Mouse (Mus musculus): ENCODE results near the gene Hist4h4.
"Not testable (repeated sequence)": the region's sequence is repeated elsewhere in the genome, so short reads cannot be mapped to it uniquely, and the experiment has no call there.

Gene Hist4h4

DNA sequence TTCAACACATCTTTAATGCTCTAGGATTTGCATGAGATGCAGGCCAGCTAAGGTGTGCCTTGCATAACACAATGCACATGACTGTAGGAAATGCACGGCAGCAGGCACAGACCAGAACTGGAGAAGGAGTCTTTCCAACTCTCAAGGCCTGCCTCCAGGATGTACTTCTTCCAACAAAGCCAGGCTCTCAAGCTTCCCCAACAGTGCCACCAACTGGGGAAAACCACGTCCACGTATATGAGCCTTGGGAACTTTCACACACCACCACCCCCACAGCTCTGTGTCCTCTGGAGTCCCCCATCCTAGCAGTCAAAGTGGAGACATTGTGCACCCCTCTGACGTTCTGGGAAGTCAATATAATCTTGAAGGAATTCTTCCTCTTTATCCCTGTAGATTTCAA lies 8.9 kb upstream of the Hist4h4 start:
- DNase-seq: peak; percentile 41

DNA sequence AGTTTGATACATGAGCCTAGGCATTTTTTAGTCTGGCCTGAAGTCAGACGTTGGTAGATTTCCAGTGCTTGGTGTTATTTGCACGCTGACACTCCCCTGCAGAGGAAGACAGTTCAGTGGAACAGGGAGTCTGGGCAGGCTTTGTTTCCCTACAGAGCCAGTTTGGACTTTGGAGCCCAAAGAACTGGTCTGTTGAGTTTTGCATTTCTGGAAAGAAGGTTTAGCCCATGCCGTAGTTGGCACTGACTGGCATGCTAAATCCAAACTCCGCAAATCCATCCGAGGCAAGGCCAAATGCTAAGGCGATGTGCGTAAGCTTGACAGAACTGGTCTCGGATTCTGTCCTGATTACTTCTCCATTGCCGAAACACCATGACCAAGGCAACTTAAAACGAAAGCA lies 7.0 kb upstream of the Hist4h4 start:
- DNase-seq: no peak

DNA sequence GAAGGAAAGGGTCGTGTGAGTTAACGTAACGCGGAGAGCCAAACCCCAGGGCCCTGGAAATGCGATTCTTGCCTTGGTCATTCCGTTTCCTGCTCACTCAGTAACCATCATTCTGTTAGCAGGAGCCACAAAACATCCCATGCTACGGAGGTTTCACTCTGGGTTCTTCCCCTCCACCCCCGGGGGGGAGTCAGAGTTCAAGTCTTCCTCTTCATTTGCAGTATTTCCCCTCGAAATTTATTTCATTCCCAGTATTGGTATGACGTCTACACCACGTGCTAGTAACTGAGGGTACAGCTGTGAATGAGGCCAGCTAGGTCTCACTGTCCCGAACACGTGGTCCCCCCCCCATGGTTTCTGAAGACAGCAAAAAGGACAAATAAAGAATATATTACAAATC lies 5.5 kb upstream of the Hist4h4 start:
- no peak for DNase-seq

DNA sequence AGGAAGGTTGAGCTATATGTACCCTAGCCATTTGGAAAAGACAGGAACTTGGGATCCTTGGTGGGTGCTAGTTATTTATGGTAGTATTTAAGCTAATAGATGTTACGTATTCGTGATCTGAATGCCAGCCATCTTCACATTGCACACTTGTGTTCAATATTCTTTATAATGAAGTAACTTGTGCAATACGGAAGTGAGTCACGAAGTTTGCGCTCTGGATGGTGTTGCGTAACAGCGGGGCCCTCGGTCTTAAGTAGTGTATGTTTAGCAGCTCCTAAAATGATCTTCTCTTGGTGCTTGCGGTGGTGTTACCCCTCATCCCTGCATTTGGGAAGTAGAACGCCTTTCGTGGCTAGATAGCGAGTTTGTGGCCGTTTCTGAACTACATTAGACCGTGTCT lies 4.9 kb upstream of the Hist4h4 start:
- DNase-seq: peak; percentile 45

DNA sequence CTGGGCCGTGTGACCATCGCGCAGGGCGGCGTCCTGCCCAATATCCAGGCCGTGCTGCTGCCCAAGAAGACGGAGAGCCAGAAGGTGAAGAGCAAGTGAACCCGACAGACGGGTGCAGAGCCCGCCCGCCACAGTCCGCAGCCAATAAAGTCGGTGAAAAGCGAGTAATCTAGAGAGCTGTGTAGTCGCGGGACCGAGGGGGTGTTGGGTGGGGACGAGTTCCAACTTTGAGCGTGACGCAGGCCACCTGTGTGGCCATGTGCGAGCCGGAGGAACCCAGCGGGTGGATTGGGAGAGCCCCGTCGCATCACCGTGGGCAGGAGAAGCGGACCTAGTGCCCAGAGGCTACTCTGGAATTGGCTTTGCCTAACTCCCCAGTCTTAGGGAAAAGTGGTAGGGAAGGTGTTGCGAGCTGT lies 4.4 kb upstream of the Hist4h4 start:
- DNase-seq: peak; percentile 59

DNA sequence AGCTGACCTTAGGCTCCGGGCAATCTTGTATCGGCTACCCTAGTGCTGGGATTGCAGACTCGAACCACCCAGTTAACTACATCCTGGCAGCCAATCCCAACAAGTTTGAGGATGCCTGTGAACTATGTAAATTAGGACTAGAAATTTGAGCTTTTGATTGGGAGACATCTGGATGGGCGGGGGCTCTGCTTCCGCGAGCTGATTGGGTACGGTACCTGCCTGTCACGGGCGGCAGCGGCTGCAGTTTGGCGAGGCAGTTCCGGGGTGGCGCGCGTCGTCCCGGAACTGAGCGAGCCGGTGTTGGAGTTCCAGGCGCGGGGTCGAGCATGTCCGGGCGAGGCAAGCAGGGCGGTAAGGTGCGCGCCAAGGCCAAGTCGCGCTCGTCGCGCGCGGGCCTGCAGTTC lies 3.8 kb upstream of the Hist4h4 start, which contains the start of gene H2afj:
TSS of gene H2afj (plus strand) at position 231 of the 404 bp plus-strand sequence.
- DNase-seq: peak; percentile 99

DNA sequence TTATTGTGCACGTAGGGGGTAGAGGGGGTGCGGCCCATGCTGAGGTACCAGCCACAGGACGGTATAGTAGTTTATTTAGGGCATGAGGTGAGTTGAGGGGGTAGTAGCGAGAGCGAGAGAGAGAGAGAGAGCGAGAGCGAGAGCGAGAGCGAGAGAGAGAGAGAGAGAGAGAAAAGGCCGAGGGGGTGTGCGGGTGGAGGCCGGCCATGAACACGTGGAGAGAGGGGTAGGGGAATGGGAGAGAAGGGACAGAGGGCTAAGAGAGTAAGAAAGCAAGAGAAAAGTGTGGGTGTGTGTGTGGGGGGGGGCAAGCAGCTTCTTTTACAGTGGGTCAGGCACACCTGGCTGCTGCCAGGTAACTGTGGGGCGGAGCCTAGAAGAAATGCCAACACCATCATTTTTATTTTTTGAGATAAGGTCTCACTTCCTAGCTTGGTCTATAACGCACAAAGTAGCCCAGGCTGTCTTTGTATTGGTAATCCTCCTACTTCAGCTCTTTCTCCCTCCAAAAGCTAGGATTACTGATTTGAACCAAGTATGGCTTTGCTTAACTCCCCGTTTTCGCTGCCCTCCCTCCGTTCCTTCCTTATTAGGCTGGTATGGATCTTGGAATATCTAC lies 3.3 kb upstream of the Hist4h4 start:
- no peak for DNase-seq

DNA sequence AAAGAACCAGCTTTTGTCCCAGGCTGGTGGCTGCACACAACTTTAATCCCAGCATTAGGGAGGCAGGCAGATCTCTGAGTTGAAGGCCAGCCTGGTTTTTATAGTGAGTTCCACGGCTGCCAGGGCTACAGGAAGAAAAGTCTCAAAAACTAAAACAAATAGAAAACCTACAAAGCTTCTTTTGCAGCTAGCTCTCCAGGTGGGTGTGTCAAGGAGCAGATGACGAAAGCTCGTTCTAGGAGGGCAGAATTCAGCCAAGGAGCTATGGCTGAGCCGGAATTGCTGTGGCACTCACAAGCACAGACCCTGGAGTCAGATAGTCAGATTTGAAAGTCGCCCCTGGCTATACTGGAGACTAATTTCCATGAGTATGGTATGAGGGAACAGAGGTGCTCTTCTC lies 2.6 kb upstream of the Hist4h4 start:
- DNase-seq: no peak

DNA sequence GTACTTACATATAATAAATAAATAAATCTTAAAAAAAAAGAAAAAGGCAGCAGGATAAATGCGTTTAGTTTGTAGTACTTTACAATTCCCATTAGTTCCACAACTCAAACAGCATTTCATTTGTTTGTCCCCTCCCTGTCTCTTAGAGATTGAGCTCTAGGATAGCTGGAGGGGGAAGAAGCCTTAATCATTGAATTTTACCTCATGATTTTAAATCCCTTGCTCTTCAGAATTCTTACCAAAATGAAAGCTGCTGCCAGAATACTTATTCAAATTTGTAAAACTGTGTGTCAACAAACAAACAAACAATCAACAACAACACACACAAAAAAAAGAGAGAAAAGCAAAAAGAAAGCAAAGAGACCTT lies 1.2 kb upstream of the Hist4h4 start:
- DNase-seq: no peak

DNA sequence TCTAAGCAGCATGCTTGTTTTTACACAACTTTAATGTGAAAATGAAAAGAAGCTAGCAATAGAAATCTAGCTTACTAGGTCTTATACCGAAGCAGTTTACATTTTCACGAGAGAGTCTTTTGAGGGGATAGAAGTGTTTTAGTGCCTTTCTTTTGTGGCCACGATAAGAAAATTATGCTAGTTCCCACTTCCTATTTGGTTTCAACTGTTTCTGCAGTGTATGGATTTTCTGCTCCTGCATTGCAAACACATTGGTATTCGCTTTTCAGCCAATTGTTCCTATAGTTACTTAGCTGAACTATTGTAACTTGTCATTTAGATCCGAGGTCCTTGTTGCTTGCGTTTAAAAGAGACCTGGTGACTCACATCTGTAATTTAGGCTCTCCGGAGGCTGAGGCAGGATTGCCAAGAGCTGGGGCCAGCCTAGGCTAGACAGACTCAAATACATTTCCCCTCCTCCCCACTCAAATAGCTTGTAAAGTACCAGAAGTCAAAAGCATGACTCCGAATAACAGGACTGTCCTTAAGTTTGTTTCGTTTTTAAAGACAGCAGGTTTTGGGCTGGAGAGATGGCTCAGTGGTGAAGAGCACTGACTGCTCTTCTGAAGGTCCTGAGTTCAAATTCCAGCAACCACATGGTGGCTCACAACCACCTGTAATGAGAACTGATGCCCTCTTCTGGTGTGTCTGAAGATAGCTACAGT lies 642 bp upstream of the Hist4h4 start:
- DNase-seq: no peak

DNA sequence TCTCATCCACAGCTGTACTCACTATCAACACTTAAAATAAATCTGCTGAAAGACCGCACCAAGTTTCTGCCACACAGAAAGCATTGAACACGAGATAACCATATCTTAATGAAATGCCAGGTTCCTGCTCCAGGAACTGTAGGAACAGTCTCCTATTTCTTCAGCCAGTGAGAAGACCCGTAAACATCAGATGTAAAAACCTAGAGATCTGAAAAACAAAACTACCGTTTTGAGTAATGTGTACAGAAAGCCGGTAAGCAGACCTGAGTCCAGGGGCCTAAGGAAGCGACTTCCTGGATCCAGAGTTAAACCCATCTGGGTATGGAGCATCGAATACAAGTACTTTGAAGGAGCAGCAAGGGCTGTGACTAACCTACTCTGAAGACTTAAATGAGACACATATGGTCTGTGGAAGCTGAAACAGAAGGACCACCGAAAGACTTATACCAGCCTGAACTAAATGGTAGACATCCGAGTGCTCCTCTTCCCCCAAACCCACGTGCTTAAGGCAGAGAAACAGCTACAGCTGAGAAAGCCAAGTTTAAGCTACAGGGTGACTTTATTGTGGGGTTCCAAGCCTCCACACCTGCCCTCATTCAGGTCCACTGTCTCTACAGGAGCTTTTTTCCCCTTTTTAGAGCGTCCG lies 999 bp downstream of the Hist4h4 start:
- no peak for DNase-seq

DNA sequence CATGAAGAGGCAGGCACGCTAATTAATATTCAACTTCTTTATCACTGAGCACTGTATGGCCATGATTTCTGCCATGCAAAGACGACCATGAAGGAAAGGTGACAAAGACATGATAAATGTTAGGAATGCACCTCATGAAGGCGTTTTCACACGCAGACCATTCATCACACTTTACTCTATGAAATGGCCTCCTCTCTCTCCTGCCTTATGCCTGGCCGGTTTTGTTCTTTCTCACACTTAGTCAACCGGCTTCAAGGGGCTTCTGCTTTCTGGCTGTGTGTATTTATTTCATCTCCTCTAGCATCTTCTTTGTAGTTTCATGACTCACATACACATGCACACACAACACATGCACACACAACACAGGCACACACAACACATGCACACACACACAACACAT lies 2.9 kb downstream of the Hist4h4 start:
- DNase-seq: no peak

DNA sequence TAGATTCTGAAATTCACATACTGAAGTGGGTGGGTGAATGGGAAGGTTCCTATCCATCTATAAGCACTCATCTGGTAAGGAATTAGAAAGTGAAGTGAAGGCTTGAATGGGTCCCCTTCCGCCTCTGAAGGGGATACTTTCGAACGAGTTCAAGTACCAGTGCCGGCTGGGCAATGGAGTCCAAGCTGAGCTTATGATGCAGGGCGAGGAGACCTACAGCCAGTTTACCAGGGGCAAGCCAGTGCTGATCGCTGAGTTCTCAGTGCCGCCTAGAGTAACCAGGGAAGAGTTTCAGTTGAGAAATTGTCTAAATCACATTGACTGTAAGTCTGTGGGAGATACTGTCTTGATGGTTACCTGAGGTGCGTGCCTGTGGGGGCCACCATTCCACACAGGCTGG lies 3.5 kb downstream of the Hist4h4 start:
- no peak for DNase-seq

DNA sequence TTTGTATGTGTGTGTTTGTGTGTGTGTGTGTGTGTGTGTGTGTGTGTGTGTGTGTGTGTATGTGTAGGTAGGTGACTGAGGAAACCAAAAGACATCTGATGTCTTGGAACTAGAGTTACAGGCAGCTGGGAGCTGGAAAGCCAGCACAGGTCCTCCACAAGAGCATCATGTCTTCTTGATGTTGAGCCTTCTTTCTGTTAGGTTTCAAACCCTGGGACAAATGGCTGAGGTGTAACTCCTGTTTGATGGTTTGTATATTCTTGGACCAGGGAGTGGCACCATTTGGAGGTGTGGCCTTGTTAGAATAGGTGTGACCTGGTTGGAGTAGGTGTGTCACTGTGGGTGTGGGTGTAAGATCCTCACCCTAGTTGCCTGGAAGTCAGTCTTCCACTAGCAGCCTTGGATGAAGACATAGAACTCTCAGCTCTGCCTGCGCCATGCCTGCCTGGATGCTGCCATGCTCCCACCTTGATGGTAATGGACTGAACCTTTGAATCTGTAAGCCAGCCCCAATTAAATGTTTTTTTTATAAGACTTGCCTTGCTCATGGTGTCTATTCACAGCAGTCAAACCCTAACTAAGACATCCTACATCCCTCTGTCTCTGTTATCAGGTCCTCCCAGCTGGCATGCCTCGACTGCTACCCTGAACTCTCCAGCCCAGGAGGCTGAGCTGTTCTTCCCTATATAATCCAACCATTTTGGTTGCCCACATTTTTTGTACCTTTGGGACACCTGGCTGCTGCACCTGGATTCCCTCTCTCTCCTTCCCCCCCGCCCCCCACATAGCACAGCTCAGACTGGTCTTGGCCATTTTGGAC lies 6.1 kb downstream of the Hist4h4 start:
- DNase-seq: not testable (repeated sequence)

DNA sequence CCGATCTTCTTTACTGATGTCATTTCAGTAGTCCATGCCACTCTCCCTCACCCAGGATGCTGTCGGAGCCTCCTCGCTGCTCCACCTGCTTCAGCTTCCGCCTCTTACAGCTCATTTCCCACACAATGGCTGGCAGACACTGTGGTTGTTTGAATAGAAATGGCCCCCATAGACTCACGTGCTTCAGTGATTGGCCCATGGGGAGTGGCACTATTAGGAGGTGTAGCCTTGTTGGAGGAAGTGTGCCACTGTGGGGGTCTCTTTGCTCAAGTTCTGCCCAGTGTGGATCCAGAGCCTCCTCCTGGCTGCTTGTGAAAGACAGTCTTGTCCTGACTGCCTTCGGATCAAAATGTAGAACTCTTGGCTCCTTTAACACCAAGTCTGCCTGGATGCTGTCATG lies 8.4 kb downstream of the Hist4h4 start:
- DNase-seq: no peak

DNA sequence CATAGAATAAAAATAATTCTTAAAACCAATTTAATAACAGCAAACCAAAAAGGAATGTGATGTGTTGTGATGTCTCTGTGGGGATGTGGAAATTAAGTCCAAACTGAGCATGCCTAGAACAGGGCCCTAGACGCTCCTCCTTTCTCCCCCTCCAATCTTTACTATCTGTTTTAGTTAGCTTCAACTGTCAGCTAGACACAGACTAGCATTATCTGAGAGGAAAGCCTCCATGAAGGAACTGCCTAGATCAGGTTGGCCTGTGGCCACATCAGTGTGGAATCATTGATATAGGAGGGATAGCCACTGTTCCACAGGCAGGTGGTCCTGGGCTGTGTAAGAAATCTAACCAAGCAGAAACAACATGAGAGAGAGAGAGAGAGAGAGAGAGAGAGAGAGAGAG lies 9.1 kb downstream of the Hist4h4 start:
- DNase-seq: no peak

DNA sequence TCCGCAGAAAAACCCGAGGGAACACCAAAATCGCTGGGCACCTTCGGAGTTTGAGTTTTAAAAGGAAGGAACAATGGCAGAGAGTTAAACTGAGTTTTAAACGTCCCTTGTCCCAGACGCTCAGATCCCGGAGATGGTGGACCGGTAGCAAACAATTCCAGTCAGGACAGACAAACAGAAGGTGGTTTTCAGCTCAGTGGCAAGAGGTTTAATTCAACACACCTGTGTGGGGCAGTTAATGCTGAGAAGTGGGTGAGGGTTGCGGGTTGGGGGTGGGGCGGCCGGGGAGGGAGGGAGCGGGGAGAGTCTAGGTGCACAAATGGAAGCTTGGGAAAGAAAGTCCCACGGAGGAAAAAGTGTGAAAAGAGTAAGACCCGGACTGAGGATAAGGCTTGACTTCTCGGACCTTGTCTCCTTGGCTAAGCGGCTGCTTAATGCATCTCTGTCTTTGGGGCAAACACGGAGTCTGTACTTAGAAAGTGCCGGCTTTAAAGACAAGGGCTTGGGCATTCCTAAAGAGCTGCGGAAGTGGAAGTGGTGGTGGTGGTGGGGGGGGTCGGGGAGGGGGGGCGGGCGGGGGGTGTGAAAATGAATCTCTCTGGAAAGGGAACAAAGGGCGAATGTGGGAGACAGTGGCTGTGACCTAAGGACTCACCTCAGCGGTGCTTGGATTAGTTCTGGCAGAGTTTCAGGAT lies 10.2 kb downstream of the Hist4h4 start:
- DNase-seq: no peak

DNA sequence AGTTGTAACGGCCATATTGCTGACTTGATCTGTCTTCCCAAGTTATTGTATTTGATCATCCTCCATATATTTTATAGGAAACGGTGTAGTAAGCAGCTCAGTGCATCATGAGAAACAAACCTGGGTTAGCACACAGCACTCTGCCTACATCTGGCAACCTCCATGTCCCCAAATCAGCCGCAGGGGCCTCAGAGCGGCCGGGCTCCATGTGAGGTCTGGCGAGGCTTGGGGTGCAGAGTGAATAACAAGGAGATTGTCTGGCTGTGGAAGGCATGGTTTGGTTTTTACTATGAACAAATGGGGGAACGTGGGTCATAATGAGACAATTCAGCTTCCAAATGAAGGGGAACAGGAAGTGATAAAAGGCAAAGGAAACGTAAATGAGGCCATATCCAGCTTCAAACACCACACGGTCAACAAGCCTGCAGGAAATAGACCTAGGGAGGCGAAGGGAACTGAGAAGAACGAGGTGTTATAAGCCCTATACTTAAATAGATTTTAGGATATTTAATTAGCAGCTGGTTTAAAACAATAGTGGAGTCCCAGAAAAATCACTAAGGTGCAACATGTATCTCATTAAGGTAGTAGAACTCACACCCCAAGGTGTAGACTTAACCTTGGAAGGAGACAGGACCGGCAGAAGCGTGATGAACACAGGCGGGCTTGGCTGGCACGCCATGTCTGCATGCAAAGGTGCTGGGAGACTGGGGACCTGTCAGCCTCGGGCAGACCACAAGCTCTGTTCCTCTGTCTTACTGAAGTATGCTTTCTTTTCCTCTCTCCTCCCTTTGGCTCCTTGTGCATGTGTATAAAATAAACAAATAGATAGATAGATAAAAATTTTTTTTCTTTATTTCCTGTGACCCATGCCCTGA lies 11.1 kb downstream of the Hist4h4 start:
- no peak for DNase-seq

DNA sequence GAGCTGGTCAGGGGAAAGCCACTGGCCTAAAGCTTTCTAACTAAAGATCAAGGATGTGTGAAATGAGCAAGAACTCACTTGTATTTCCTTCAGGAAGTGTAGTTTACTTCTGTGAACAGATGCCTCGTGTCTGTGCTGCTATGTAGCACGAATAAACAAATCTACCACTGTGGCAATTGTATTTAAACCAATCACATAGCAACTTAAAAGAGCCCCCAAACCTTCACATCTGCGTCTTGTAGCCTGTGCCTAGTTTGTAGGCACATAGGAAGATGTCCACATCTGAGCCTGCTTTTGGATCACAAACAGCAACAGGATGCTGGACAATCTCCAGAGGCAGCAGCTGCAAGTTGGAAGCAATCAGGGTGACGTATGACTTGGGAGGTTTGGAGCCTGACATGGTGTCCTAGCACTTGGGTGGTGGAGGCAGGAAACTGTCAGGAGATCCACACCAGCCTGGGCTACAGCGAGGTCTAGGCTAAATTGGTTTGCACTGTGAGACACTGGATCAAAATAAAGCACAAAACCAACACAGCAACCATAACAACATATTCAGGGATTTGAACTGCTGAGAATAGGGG lies 14.7 kb downstream of the Hist4h4 start:
- DNase-seq: peak; percentile 85

DNA sequence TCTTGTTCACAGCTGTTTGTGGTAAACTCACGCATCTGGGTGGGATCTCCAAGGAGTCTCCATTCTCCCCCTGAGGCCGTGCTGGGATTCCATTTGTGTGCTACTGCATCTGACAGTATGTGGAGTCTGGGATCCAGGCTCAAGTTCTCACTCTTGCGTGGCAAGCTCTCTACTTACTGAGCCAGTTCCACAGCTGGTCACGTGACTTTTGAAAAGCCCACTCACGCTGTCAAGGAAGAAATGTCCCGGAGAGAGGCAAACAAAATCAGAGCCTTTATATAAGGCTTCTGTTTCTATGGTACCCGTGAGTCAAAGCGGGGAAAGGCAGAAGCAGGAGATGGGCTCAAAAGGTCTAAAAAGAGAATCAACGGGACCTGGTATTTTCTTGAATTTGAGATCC lies 21.5 kb downstream of the Hist4h4 start:
- DNase-seq: no peak

DNA sequence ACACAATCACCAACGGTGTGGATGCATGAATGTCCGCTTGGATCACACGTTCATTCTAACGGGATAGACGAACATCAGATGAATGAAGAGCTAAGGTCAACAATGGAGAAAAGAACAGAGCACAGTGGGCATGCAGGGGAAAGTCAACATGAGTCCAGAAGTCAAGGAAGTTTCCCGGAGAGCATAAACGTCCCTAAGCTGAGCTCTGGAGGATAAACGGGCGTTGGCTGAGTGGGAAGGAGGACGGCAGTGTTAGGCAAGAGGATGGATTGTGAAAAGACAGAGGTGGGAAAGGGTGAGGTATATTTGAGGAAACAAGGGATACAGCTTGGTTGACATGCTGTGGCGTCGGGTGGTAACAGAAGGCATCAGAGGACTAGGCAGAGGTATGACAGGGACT lies 22.1 kb downstream of the Hist4h4 start:
- no peak for DNase-seq
